ENCODE assay signal across 8 mouse cellular contexts in the genomic region with DNA sequence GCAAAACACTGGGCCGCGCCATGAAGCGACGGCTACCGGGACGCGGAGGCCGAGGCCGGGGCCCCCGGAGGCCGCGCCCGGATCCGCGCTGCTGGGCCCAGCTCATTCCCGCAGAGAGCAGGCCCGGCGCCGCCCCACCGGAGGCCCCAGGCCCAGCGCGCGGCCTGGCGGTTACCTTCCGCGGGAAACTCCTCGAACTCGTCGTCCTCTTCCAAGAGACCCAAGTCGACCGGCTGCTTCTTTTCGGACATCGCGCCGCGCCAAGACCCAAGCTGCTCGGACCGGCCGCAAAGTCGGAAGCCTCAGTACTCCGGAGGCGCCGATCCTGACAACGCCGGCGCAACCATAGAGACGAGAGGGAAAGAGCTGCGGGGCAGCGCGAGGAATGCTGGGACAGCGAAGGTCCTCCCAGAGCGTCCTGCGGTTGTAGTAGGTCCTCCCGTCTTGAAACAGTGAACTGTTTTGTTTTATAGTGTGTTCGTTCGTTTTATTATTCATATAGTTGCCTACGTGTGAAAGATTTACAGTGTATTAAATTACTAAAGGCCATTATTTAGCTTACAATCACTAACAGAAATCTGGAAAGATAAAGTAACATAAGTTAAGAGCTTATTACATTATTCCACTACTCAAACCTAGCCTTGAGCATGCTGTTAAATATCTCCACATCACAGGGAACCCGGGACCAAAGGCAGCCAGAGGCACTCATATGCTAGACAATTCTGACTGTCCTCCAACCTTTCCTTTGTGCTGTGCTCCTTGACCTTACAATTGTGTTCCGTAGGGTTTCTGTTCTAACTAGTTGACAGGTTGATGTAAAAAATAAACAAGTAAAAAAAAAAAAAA. TPM values are rescaled to one million over a fixed set of nuclear protein-coding genes. Genes with fewer than 3 reads are reported as not detected.
A peak's percentile ranks its signal among the peaks of the same experiment; 100 is the strongest.
DNase-seq lines count a peak whose midpoint lies in the region; ATAC-seq and TF ChIP-seq lines count a peak whose summit lies in the region.

A gene (minus strand): TSS at position 360 of the 846 bp plus-strand sequence.

- H3K4me1 ChIP-seq in hindbrain, embryonic 13.5 days (replicated peaks): peaks cover 16% of the 10 kb centered on the region

- H3K36me3 ChIP-seq in hindbrain, embryonic 13.5 days: peaks cover 5% of the 10 kb centered on the region

- POLR2A ChIA-PET in Patski (lab: Charles Lee): interaction anchor here (0.9 to 1.5 kb wide), 2 partner anchors 9 to 303 kb away, joined by 3 to 5 read pairs; a partner anchor contains a TSS

- peak; percentile 87 for ATAC-seq in Patski
- ATAC-seq in hindbrain, embryonic 13.5 days (ENCODE audit: low FRiP score): peak; percentile 98

- TF ChIP-seq CTCF in Patski (IDR thresholded peaks at IDR 0.05): no peak

- H3K4me2 ChIP-seq in hindbrain, embryonic 13.5 days: peak within 1 kb of the TSS; percentile 73

- CTCF ChIA-PET in Patski (lab: Charles Lee): interaction anchor here (1.1 kb wide), 1 partner anchor 10 kb away, joined by 4 read pairs; no protein-coding TSS in a partner anchor

- H3K27me3 ChIP-seq in Patski: no peaks in the 10 kb centered on the region
- no peaks in the 10 kb centered on the region for H3K27me3 ChIP-seq in hindbrain, embryonic 13.5 days

- no peaks in the 10 kb centered on the region for H3K9me3 ChIP-seq in hindbrain, embryonic 13.5 days

- under 1% methylated on average over 59 of the region's 59 CpGs for WGBS in hindbrain, embryonic 13.5 days

- peak within 1 kb of the TSS; percentile 91 for H3K27ac ChIP-seq in hindbrain, embryonic 13.5 days

- H3K9ac ChIP-seq in hindbrain, embryonic 13.5 days: peak within 1 kb of the TSS; percentile 88

- peak within 1 kb of the TSS; percentile 89 for H3K4me3 ChIP-seq in hindbrain, embryonic 13.5 days

- peak; percentile 62 for DNase-seq in Patski (ENCODE audit: low read depth, low spot score)
- DNase-seq in cerebellum, postnatal 14 days: peak; percentile 90 to 92
- DNase-seq in frontal cortex, postnatal 14 days (ENCODE audit: low spot score in 2 of 2): peak; percentile 76 to 78
- DNase-seq in layer of hippocampus, postnatal 25 days (ENCODE audit: extremely low spot score in 1 of 2, low spot score in 1 of 2): peak; percentile 85 to 90
- peak; percentile 87 for DNase-seq in lung, postnatal 25 days (ENCODE audit: low spot score)
- peak; percentile 96 for DNase-seq in retina, embryonic 14.5 days (ENCODE audit: low spot score)
- DNase-seq in thymus, postnatal 4 days: peak; percentile 91

- in situ Hi-C loops in Patski (cut with MboI; ENCODE audit: low pct_unique_long_range_greater_than_20kb): loop anchor here (5.0 to 10.0 kb wide), 2 partner anchors 304 to 564 kb away; a partner anchor contains a TSS

RNA-seq across cellular contexts. Expression of the gene that starts here (rescaled TPM):
- polyA plus RNA-seq in Patski (2021): 198 TPM
- polyA plus RNA-seq in hindbrain, embryonic 13.5 days (2015; fragmentation: Nextera tagmentation; extraction: Ambion mirVana): 174 and 177 TPM in 2 replicates
- total RNA-seq in layer of hippocampus, postnatal 25 days (2021): 10 to 100 TPM; 48.8 to 48.9 TPM

Comparison
In these comparisons a context has a peak if more than half of its experiments do, and no peak if none do; other contexts are left out.
1. Peak in every context shown above with its lines: DNase-seq, ATAC-seq, H3K4me3 ChIP-seq and H3K27ac ChIP-seq.